Mouse (Mus musculus) kidney, embryonic 16.5 days (tissue): Measurements from ENCODE around the gene Phf21a. TPM values are rescaled to one million over a fixed set of nuclear protein-coding genes. Genes with fewer than 3 reads are reported as not detected.

ENCODE experiments used
- ATAC-seq: fragments of 200-750 bp; cut with Nextera tagmentation; 2 replicates; pipeline ENCODE4 v1.8.0; 2017; ENCODE audit warnings: moderate TSS enrichment; ENCODE audit not compliant: low FRiP score, low TSS enrichment
- H3K27ac ChIP-seq: fragments of 300-500 bp; sonication (generic); 2 replicates; pipeline ENCODE4 v1.5.1; 2014; ENCODE audit warnings: low read length
- H3K27me3 ChIP-seq: fragments of 300-500 bp; sonication (generic); 2 replicates; pipeline ENCODE4 v1.6.1; 2014; ENCODE audit warnings: low read length, control low read depth, mixed read lengths; ENCODE audit not compliant: insufficient read depth
- H3K36me3 ChIP-seq: fragments of 300-500 bp; sonication (generic); 2 replicates; pipeline ENCODE4 v1.6.1; 2014; ENCODE audit warnings: low read length, control low read depth, mixed read lengths; ENCODE audit not compliant: insufficient read depth
- H3K4me1 ChIP-seq: fragments of 300-500 bp; sonication (generic); 2 replicates; pipeline ENCODE4 v1.6.1; 2014; ENCODE audit warnings: low read length, control low read depth, mixed read lengths; ENCODE audit not compliant: insufficient read depth
- H3K4me2 ChIP-seq: fragments of 300-500 bp; sonication (generic); replicated peaks from 2 replicates; pipeline ENCODE4 v1.6.1; 2014; ENCODE audit warnings: low read depth, low read length
- H3K4me3 ChIP-seq: fragments of 300-500 bp; sonication (generic); 2 replicates; pipeline ENCODE4 v1.5.1; 2014; ENCODE audit warnings: mild to moderate bottlenecking, low read length
- H3K9ac ChIP-seq: fragments of 300-500 bp; sonication (generic); replicated peaks from 2 replicates; pipeline ENCODE4 v1.6.1; 2014; ENCODE audit warnings: low read length
- H3K9me3 ChIP-seq: fragments of 300-500 bp; sonication (generic); 2 replicates; pipeline ENCODE4 v1.6.1; 2016; ENCODE audit warnings: low read length, control low read depth
- WGBS: fragments of 180-500 bp; shearing (Covaris S2); extraction: QIAGEN DNeasy Blood & Tissue Kit; methylation state at CpG from one replicate; pipeline ENCODE4 v1.1.7; 2014; 5-methylcytosine and 5-hydroxymethylcytosine counted together
- polyA plus RNA-seq: library from polyadenylated mRNA; unstranded; fragments of >200 nt; fragmentation: Nextera tagmentation; extraction: Ambion mirVana; gene quantifications from 2 replicates; pipeline ENCODE4 v1.2.1, GENCODE M21; 2015

Gene Phf21a
- 25.2 and 33.8 TPM in 2 replicates for polyA plus RNA-seq

GRCm38 (mm10) chr2:92092817-92093216, at the start of gene Phf21a:
Gene Phf21a (plus strand): TSS chr2:92093117.
- H3K9ac ChIP-seq: no peak within 1 kb of the TSS
- no peaks in the 10 kb centered on the region for H3K27me3 ChIP-seq
- no peaks in the 10 kb centered on the region for H3K36me3 ChIP-seq
- no peak within 1 kb of the TSS for H3K4me3 ChIP-seq
- H3K4me1 ChIP-seq: no peaks in the 10 kb centered on the region
- H3K27ac ChIP-seq: no peak within 1 kb of the TSS
- no peak within 1 kb of the TSS for H3K4me2 ChIP-seq
- WGBS: 62% methylated on average over 2 of the region's 2 CpGs
- ATAC-seq: no peak
- no peaks in the 10 kb centered on the region; the same call in 1 of the 2 replicates for H3K9me3 ChIP-seq

GRCm38 (mm10) chr2:92043285-92043684, 49.6 kb upstream of the Phf21a start:
- ATAC-seq: no peak
- 90% methylated on average over 12 of the region's 12 CpGs for WGBS
- H3K27ac ChIP-seq: no peak overlapping the region

GRCm38 (mm10) chr2:92047601-92048000, 45.3 kb upstream of the Phf21a start:
- no peak overlapping the region for H3K4me2 ChIP-seq
- no peaks in the 10 kb centered on the region for H3K27me3 ChIP-seq
- 19% methylated on average over 4 of the region's 4 CpGs for WGBS

More at GRCm38 (mm10) chr2:92043285-92043684, 49.6 kb upstream of the Phf21a start:
- Histone ChIP-seq H3K9me3 (no peaks in the 10 kb centered on the region), H3K9ac (no peak overlapping the region), H3K4me1 (no peaks in the 10 kb centered on the region), H3K27me3 (no peaks in the 10 kb centered on the region), H3K4me3 (no peak overlapping the region), H3K36me3 (no peaks in the 10 kb centered on the region), H3K4me2 (no peak overlapping the region)

GRCm38 (mm10) chr2:92048034-92048690, 44.8 kb upstream of the Phf21a start:
- WGBS: 66% methylated on average over 9 of the region's 9 CpGs
- Histone ChIP-seq H3K4me1 (no peaks in the 10 kb centered on the region), H3K27ac (no peak overlapping the region), H3K9me3 (no peaks in the 10 kb centered on the region), H3K9ac (no peak overlapping the region), H3K4me2 (no peak overlapping the region), H3K36me3 (no peaks in the 10 kb centered on the region), H3K27me3 (no peaks in the 10 kb centered on the region), H3K4me3 (no peak overlapping the region)
- ATAC-seq: no peak

More at GRCm38 (mm10) chr2:92047601-92048000, 45.3 kb upstream of the Phf21a start:
- Histone ChIP-seq H3K4me1 (no peaks in the 10 kb centered on the region), H3K9ac (no peak overlapping the region), H3K27ac (no peak overlapping the region), H3K4me3 (no peak overlapping the region), H3K36me3 (no peaks in the 10 kb centered on the region), H3K9me3 (no peaks in the 10 kb centered on the region)
- no peak for ATAC-seq

GRCm38 (mm10) chr2:92052188-92052587, 40.7 kb upstream of the Phf21a start:
- WGBS: 81% methylated on average over 8 of the region's 8 CpGs
- Histone ChIP-seq H3K27me3 (peaks cover 9% of the 10 kb centered on the region), H3K9me3 (no peaks in the 10 kb centered on the region), H3K9ac (no peak overlapping the region), H3K4me1 (peaks cover 11% of the 10 kb centered on the region), H3K36me3 (no peaks in the 10 kb centered on the region), H3K27ac (no peak overlapping the region), H3K4me3 (no peak overlapping the region), H3K4me2 (no peak overlapping the region)
- no peak for ATAC-seq

GRCm38 (mm10) chr2:92052754-92053153, 40.2 kb upstream of the Phf21a start:
- Histone ChIP-seq H3K9me3 (no peaks in the 10 kb centered on the region), H3K4me1 (peaks cover 11% of the 10 kb centered on the region), H3K27me3 (peaks cover 9% of the 10 kb centered on the region), H3K4me2 (no peak overlapping the region), H3K9ac (no peak overlapping the region), H3K36me3 (no peaks in the 10 kb centered on the region), H3K4me3 (no peak overlapping the region), H3K27ac (no peak overlapping the region)
- 51% methylated on average over 2 of the region's 2 CpGs for WGBS
- no peak for ATAC-seq

GRCm38 (mm10) chr2:92055101-92055813, 37.7 kb upstream of the Phf21a start:
- H3K4me3 ChIP-seq: peak overlapping the region; percentile 48
- peak overlapping the region; percentile 91 for H3K27ac ChIP-seq
- H3K4me2 ChIP-seq: peak overlapping the region; percentile 89
- WGBS: 3% methylated on average over 38 of the region's 38 CpGs
- peaks cover 27% of the 10 kb centered on the region for H3K4me1 ChIP-seq
- peak; percentile 76; the same call in 1 of the 2 replicates for ATAC-seq
- no peaks in the 10 kb centered on the region for H3K9me3 ChIP-seq
- no peaks in the 10 kb centered on the region for H3K36me3 ChIP-seq
- peak overlapping the region; percentile 75 for H3K9ac ChIP-seq
- peaks cover 24% of the 10 kb centered on the region for H3K27me3 ChIP-seq

GRCm38 (mm10) chr2:92055831-92056236, 37.1 kb upstream of the Phf21a start:
- H3K27me3 ChIP-seq: peaks cover 29% of the 10 kb centered on the region
- H3K4me1 ChIP-seq: peaks cover 27% of the 10 kb centered on the region
- peak overlapping the region; percentile 91 for H3K27ac ChIP-seq
- H3K36me3 ChIP-seq: no peaks in the 10 kb centered on the region
- WGBS: 2% methylated on average over 14 of the region's 14 CpGs
- H3K9ac ChIP-seq: peak overlapping the region; percentile 75
- H3K4me2 ChIP-seq: peak overlapping the region; percentile 89
- ATAC-seq: no peak; the same call in 1 of the 2 replicates
- H3K4me3 ChIP-seq: peak overlapping the region; percentile 48
- no peaks in the 10 kb centered on the region for H3K9me3 ChIP-seq

- WGBS: 82% methylated on average over 13 of the region's 13 CpGs
- Histone ChIP-seq H3K4me3 (no peak overlapping the region), H3K36me3 (no peaks in the 10 kb centered on the region), H3K9ac (no peak overlapping the region), H3K4me1 (peaks cover 27% of the 10 kb centered on the region), H3K4me2 (no peak overlapping the region), H3K9me3 (no peaks in the 10 kb centered on the region), H3K27ac (no peak overlapping the region), H3K27me3 (peaks cover 36% of the 10 kb centered on the region)
- no peak for ATAC-seq
Measured at GRCm38 (mm10) chr2:92056760-92057159, 36.2 kb upstream of the Phf21a start.

- peaks cover 27% of the 10 kb centered on the region for H3K4me1 ChIP-seq
- H3K9ac ChIP-seq: peak overlapping the region; percentile 43
- 0% methylated on average over 29 of the region's 29 CpGs for WGBS
- peak overlapping the region; percentile 99 for H3K4me2 ChIP-seq
- no peaks in the 10 kb centered on the region for H3K36me3 ChIP-seq
- peak; percentile 72 for ATAC-seq
- peak overlapping the region; percentile 61 for H3K4me3 ChIP-seq
- no peak overlapping the region for H3K27ac ChIP-seq
- no peaks in the 10 kb centered on the region for H3K9me3 ChIP-seq
- peaks cover 39% of the 10 kb centered on the region for H3K27me3 ChIP-seq
Measured at GRCm38 (mm10) chr2:92058469-92058868, 34.4 kb upstream of the Phf21a start.
